Mouse (Mus musculus): ENCODE results near the gene Calml3.

- TF ChIP-seq TAL1 (conservative IDR thresholded peaks at IDR 0.05; ENCODE audit: low read depth, low read length) (no peak), GATA1 (IDR thresholded peaks at IDR 0.05; ENCODE audit: borderline replicate concordance, low read length) (no peak), CTCF (IDR thresholded peaks at IDR 0.05; ENCODE audit: low read depth, low read length) (no peak), POLR2AphosphoS5 (IDR thresholded peaks at IDR 0.05; ENCODE audit: insufficient replicate concordance, low read depth, low read length) (no peak), GATA2 (IDR thresholded peaks at IDR 0.05; ENCODE audit: borderline replicate concordance, low read depth, low read length) (no peak)
Observed at GRCm38 (mm10) chr13:3774280-3774679, 29.8 kb downstream of the Calml3 start.

Measured in G1E (cell line).